Mouse (Mus musculus): ENCODE measurements around the gene Styk1. TPM values are rescaled to one million over a fixed set of nuclear protein-coding genes. Genes with fewer than 3 reads are reported as not detected.

Gene Styk1
- total RNA-seq, 2 experiments from 2014 or later, result 1.6 to 2.2 TPM

GRCm38 (mm10) chr6:131373160-131373559 is 19.8 kb upstream of the Styk1 start:
- DNase-seq (ENCODE audit: extremely low spot score in 1 of 2, low spot score in 2 of 2), result no peak
- intact Hi-C loops (cut with DNase I), result no loop called here

- intact Hi-C loops (cut with DNase I), result no loop called here
- no peak for DNase-seq (ENCODE audit: extremely low spot score in 1 of 2, low spot score in 2 of 2)
Measured at GRCm38 (mm10) chr6:131370767-131371166, 17.4 kb upstream of the Styk1 start.

DNA sequence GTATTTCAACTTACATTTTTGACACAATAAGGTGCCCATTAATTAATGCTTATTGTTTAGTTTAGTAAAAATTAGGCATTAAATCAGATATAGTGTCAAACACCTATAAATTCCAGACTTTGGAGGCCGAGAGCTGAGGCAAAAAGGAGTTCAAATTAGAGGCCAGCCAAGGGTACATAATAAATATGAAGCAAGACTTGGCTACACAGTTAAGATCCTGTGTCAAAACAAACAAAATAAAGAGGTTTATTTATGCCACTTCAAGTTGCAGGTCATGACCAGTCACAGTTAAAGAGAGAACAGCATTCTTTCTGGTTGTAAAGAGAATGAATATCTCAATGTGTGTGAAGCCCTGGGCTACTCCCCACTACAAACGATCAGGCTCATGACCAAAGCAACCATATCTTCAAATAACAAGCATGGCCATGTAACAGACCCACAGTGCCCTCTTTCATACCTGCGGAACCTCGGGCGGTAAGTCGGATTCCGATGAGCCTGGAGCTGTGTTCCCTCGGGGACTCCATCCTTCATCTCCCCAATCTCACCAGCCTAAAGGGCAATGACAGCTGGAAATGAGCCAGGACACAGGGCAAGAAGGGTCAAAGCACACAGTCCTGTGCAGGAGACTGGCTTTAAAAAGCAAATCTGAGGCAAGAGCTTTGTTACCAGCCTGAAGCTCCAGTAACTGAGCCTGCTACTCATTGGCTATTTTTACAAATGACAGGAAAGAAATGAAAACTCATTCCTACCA is 16.6 kb upstream of the Styk1 start:
- intact Hi-C loops (cut with DNase I), result no loop called here
- DNase-seq (ENCODE audit: extremely low spot score in 1 of 2, low spot score in 2 of 2), result no peak

DNA sequence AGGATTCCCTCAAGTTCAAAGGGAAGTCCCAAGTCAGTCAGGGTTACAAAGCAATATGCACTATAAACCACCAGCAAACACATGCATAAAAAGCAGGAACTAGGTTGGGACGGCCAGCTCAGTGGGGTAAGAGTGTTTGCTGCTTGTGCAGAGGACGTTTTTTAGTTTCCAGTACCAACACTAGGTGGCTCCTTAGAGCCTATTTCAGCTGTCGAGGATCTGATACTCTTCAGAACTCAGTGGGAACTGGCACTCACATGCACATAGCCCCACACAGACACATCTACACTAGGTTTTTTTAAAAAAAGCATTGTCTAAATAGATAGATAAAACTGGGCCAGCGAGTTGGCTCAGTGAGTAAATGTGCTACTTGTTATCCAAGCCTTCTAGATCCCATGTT is 13.7 kb upstream of the Styk1 start:
- DNase-seq (ENCODE audit: extremely low spot score in 1 of 2, low spot score in 2 of 2), result no peak

DNA sequence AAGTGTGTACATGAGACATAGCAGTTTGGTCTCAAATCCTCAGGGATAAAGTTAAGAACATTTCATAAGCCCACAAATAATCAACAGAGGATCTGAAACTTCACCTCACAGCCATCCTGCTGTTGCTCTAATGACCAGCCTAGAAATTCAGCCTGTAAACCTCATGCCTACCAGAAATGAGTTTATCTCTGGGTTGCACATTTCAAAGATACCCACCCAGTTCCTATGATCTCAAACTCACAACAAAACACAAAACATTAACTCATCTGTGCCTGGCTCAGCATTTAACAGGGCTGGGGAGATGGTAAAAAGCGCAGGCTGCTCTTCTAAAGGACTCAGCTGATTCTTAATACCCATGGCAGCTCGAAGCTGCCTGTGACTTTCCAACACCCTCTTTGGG is 11.0 kb upstream of the Styk1 start:
- DNase-seq (ENCODE audit: extremely low spot score in 1 of 2, low spot score in 2 of 2), result no peak
- intact Hi-C loops (cut with DNase I), result no loop called here

More for the DNA sequence above, 13.7 kb upstream of the Styk1 start:
- intact Hi-C loops (cut with DNase I), result loop anchor here (2.0 kb wide), 1 partner anchor 52 kb away; no protein-coding TSS in a partner anchor

GRCm38 (mm10) chr6:131362987-131363765 is 9.8 kb upstream of the Styk1 start:
- intact Hi-C loops (cut with DNase I), result no loop called here
- DNase-seq (ENCODE audit: extremely low spot score in 1 of 2, low spot score in 2 of 2), result no peak

DNA sequence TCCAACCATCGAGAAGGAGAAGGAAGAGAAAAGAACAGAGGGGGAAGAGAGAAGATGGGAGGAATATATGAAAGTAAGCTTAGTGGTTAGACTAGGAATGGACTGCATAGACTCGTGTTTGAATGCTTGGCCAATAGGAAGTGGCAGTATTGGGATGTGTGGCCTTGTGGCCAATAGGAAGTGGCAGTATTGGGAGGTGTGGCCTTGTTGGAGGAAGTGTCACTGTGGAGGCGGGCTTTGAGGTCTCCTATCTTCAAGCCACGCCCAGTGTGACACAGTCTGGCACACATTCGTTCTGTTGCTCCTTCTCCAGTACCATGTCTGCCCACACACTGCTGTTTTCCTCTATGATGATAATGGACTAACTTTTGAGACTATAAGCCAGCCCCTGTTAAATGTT is 7.3 kb upstream of the Styk1 start:
- DNase-seq (ENCODE audit: extremely low spot score in 1 of 2, low spot score in 2 of 2), result peak in 1 of 2 experiments; percentile 42
- intact Hi-C loops (cut with DNase I), result no loop called here

GRCm38 (mm10) chr6:131359543-131359942 is 6.1 kb upstream of the Styk1 start:
- intact Hi-C loops (cut with DNase I), result loop anchor here (10.0 kb wide), 1 partner anchor 1535 kb away; no protein-coding TSS in a partner anchor
- no peak for DNase-seq (ENCODE audit: extremely low spot score in 1 of 2, low spot score in 2 of 2)

DNA sequence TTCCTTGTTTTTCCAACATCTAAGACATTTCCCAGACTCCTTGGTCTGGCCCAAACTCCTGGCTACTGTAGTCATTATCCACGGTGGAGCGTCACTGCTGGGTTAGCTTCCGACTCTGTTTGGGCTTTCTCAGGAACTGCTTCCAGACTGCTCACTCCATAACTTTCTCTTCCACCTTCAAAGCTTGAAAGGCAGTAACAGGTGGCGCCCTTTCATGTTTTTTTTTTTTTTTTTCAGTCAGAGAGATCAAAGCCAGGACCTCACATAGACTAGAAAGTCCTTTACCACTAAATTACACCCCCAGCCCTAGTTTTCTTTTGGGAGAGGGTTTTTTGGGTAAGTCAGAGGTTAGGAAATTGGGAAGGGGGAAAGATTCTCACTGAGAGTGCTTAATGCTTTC is 1.5 kb upstream of the Styk1 start:
- DNase-seq (ENCODE audit: extremely low spot score in 1 of 2, low spot score in 2 of 2), result no peak
- intact Hi-C loops (cut with DNase I), result loop anchor here (5.0 to 10.0 kb wide), 2 partner anchors 1530 to 1773 kb away; no protein-coding TSS in a partner anchor

- DNase-seq (ENCODE audit: extremely low spot score in 1 of 2, low spot score in 2 of 2), result no peak
- intact Hi-C loops (cut with DNase I), result no loop called here
Measured at GRCm38 (mm10) chr6:131347026-131347425, 6.4 kb downstream of the Styk1 start.

- no peak for DNase-seq (ENCODE audit: extremely low spot score in 1 of 2, low spot score in 2 of 2)
- intact Hi-C loops (cut with DNase I), result no loop called here
Measured at GRCm38 (mm10) chr6:131344346-131344745, 9.1 kb downstream of the Styk1 start.

DNA sequence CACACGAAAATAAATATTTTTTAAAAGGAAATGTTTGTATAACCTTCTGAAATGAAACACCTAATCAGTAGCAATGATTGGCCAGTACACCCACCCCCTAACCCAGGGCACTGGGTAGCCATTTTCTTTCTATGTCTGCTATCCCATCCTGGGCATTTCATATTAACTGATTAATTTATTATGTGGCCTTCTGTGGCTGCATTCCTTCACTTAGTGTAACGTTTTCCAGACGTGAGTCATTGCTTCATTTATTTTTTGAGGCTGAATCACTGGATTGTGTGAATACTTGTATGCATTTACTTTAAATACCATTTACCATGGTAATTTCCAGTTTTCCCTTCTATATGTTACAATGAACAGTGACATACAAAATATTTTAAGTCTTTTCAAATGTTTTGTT is 13.3 kb downstream of the Styk1 start:
- intact Hi-C loops (cut with DNase I), result no loop called here
- DNase-seq (ENCODE audit: extremely low spot score in 1 of 2, low spot score in 2 of 2), result no peak

DNA sequence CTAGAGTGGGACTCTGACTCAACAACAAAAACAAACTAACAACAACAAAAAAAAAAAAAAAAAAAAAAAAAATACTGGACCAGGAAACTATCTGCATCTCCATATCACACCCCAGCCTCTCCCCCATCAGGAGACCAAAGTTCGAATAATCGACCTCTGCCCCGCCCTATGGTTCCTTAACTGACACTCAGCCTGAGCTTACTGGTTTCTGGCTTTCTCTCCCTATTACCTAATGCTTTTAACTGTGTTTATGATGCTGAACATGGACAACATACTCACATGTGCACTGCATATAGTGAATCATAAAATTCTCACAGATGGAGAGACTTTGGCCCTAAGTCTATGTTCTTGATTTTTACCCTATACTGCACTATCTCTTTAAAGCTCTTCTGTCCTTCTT is 14.1 kb downstream of the Styk1 start:
- intact Hi-C loops (cut with DNase I), result no loop called here
- no peak for DNase-seq (ENCODE audit: extremely low spot score in 1 of 2, low spot score in 2 of 2)

GRCm38 (mm10) chr6:131338787-131339186 is 14.6 kb downstream of the Styk1 start:
- intact Hi-C loops (cut with DNase I), result no loop called here
- no peak for DNase-seq (ENCODE audit: extremely low spot score in 1 of 2, low spot score in 2 of 2)

- intact Hi-C loops (cut with DNase I), result no loop called here
- DNase-seq (ENCODE audit: extremely low spot score in 1 of 2, low spot score in 2 of 2), result no peak
Measured at GRCm38 (mm10) chr6:131327076-131327475, 26.3 kb downstream of the Styk1 start.

DNA sequence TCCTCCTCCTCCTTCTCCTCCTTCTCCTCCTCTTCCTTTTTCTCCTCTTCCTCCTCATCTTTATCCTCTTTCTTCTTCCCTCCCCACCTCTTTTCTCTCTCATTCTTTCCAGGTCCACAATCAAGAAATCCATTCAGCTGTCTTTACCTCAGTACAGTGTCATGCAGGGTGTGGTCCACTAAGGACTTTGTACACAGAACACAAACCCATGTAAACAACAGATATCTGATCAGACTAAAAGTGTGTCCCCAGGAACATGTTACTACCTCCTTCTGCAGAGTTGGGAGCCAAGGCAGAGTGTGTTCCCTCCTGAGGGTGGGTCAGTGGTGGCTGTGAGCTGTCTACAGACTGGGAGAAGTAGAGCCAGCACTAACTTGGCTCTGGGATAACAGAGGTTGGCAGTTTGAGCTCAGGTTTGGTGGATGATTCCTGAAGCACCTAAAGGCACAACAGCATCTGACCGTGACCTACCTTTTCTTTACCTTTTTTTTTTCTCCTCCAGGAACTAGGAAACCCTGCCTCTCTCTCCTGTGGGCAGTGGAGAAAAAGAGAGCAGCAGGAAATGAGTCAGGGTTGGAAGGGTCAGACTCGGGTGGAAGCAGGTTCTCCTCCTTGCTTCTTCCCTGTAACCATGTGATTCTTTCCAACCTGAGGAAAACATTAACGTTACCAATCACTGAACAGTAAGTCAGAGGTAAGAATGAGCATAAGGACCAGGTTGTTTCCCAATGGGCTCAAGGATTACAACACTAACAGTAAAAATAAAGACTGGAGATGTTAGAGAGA is 31.4 kb downstream of the Styk1 start:
- intact Hi-C loops (cut with DNase I), result no loop called here
- DNase-seq (ENCODE audit: extremely low spot score in 1 of 2, low spot score in 2 of 2), result no peak

- DNase-seq (ENCODE audit: extremely low spot score in 1 of 2, low spot score in 2 of 2), result no peak
- intact Hi-C loops (cut with DNase I), result no loop called here
Measured at GRCm38 (mm10) chr6:131316155-131317101, 37.0 kb downstream of the Styk1 start.

DNA sequence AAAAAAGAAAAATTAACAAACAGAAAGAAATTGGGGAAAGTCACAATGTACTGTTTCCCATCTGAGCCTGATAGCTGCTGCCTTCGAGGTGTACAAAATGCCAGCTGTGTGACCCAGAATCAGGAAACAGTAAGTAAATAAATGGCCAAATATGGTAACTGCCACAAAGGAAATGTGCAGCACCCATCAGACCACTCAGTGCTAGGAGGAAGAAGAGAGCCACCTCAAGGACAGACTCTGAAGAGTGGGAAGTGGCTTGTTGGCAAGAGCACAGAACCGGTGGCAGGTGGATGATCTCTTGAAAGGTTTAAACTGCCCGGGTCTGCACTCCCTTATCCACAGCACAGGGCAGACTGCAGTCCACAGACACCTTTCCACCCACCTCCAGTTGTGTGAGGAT is 45.4 kb downstream of the Styk1 start:
- DNase-seq (ENCODE audit: extremely low spot score in 1 of 2, low spot score in 2 of 2), result no peak
- intact Hi-C loops (cut with DNase I), result no loop called here

Data from left cerebral cortex, postnatal 10 days (tissue).